Mouse (Mus musculus) lung, adult 2 months (tissue): ENCODE measurements at regions not wholly inside any gene's neighbourhood (a gene's known extent, or its start where the extent isn't known, plus 50 kb on each side); places are given as distances from the start of the nearest gene placed in this dataset.

ENCODE experiments used
- CTCF ChIP-seq: fragments of 200-500 bp; IDR thresholded peaks from 2 replicates; pipeline ENCODE4 v1.5.1; 2011; ENCODE audit warnings: mild to moderate bottlenecking, low read length, control low read depth; ENCODE audit not compliant: insufficient read depth
- POLR2A ChIP-seq: fragments of 200-500 bp; IDR thresholded peaks from 2 replicates; pipeline ENCODE4 v1.6.1; 2011; ENCODE audit warnings: low read depth, mild to moderate bottlenecking, control low read depth, low read length, borderline replicate concordance; ENCODE audit errors: extremely low read depth

DNA sequence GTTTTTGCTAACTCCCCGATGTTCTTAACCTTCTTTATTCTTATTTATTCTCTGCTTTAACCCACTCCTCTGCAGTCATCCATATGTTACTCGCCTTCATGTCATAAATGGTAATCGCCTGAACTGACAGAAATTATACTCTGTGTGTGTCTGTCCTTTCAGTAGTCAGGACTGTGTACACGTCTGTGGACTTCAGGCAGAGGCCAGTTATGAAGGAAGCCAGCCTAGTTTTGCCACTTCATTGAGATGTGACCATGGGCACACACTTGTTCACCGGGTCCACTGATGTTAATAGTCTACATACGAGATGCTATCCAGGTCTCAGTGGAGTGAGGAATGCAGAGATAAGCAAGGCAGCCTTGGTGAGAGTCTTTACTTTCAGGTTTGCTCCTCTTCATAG, 143.0 kb downstream of the Bcl11b start:
- no peak for TF ChIP-seq CTCF
- no peak for TF ChIP-seq POLR2A
